Mouse (Mus musculus) myocyte (in vitro differentiated cells): ENCODE results near the gene Slc35f1.

ENCODE experiments used
- POLR2A ChIP-seq: IDR thresholded peaks from one replicate; pipeline ENCODE4 v1.6.1; 2011; ENCODE audit warnings: low read depth, mild to moderate bottlenecking, control low read depth, moderate library complexity; ENCODE audit not compliant: insufficient read length
- POLR2AphosphoS2 ChIP-seq: IDR thresholded peaks from one replicate; pipeline ENCODE4 v1.6.1; 2011; ENCODE audit warnings: low read depth, control low read depth; ENCODE audit not compliant: insufficient read length
- TCF12 ChIP-seq: IDR thresholded peaks from one replicate; pipeline ENCODE4 v1.6.1; 2011; ENCODE audit warnings: mild to moderate bottlenecking, control low read depth; ENCODE audit not compliant: poor library complexity, insufficient read depth, severe bottlenecking
- USF1 ChIP-seq: IDR thresholded peaks from one replicate; pipeline ENCODE4 v1.6.1; 2011; ENCODE audit warnings: low read depth, mild to moderate bottlenecking, control low read depth, moderate library complexity

DNA sequence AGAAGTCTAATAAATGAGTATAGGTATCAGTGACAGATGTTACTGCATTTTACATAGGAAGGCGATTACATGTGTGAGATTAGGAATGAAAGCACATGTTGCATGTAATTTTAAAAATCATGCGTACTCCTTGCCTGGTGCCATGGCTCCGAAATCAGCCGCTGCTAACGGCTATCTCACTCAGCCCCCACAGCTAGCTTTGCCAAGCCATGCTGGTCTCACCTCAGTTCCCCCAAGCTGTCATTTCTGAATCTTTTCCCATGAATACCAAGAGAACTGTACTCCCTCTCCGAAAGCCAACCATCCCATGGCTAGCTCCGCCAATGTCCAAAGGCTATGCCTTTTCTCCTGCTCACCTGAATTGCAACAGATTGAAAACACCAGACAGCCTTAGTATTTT is 310.8 kb downstream of the Slc35f1 start:
- TF ChIP-seq TCF12 (no peak), POLR2A (no peak), POLR2AphosphoS2 (no peak), USF1 (no peak)
